Mouse (Mus musculus) lung, adult 2 months (tissue): ENCODE measurements at regions not wholly inside any gene's neighbourhood (a gene's known extent, or its start where the extent isn't known, plus 50 kb on each side); places are given as distances from the start of the nearest gene placed in this dataset.

Experiments
- DNase-seq: peaks from one replicate; pipeline ENCODE4 v3.0.0; 2022
- H3K4me1 ChIP-seq: fragments of 200-500 bp; 2 replicates; pipeline ENCODE4 v1.6.1; 2011; ENCODE audit warnings: low read length; ENCODE audit not compliant: control insufficient read depth, insufficient read depth
- H3K4me3 ChIP-seq: fragments of 200-500 bp; replicated peaks from 2 replicates; pipeline ENCODE3; 2011; ENCODE audit warnings: low read depth, mild to moderate bottlenecking, control low read depth, low read length; ENCODE audit errors: extremely low read depth
- CTCF ChIP-seq: fragments of 200-500 bp; IDR thresholded peaks from 2 replicates; pipeline ENCODE4 v1.5.1; 2011; ENCODE audit warnings: mild to moderate bottlenecking, low read length, control low read depth; ENCODE audit not compliant: insufficient read depth
- POLR2A ChIP-seq: fragments of 200-500 bp; IDR thresholded peaks from 2 replicates; pipeline ENCODE4 v1.6.1; 2011; ENCODE audit warnings: low read depth, mild to moderate bottlenecking, control low read depth, low read length, borderline replicate concordance; ENCODE audit errors: extremely low read depth
- WGBS: fragments of 180-500 bp; shearing (Covaris S2); methylation state at CpG from one replicate; pipeline ENCODE4 v1.1.7; 2018; 5-methylcytosine and 5-hydroxymethylcytosine counted together

GRCm38 (mm10) chr13:5728172-5728571, 133.1 kb upstream of the Klf6 start:
- 90% methylated on average over 2 of the region's 2 CpGs for WGBS
- no peak overlapping the region for H3K4me3 ChIP-seq
- H3K4me1 ChIP-seq = no peaks in the 10 kb centered on the region
- TF ChIP-seq CTCF (no peak), POLR2A (no peak)
- no peak for DNase-seq

- H3K4me3 ChIP-seq = no peak overlapping the region
- whole genome bisulfite sequencing = 48% methylated on average over 1 of the region's 1 CpGs
- H3K4me1 ChIP-seq = no peaks in the 10 kb centered on the region
- TF ChIP-seq POLR2A = no peak
- DNase-seq = no peak
Measured at GRCm38 (mm10) chr13:5728808-5729207, 132.5 kb upstream of the Klf6 start.

DNA sequence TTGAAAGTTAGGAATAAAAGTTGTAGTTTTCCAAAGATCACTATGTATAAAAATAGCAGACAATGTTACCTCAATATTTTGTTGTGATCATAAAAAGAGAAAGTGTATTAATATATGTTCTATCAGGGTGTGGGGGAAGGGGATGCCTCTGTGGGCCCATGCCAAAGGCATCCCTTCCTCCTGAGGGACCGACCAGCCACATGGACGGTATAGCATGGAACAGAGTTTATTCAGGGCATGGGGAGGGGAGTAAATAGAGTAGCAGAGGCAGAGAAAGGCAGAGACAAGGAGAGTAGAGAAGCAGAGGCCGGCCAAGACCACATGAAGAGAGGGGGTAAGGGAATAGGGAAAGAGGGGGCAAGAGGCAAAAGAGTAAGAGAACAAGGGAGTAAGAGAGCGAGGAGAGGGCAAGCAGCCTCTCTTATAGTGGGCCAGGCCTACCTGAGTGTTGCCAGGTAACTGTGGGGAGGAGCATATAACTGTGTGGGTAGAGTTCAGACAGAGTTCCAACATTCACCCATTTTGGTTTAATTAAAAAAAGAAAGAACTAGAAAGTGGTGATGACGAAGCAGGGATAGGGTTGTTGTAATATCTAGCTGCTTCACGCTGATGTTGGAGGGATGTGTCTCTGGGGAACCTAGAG, 131.7 kb upstream of the Klf6 start:
- no peak for DNase-seq
- no peak for TF ChIP-seq CTCF
- no peak for TF ChIP-seq POLR2A
- H3K4me1 ChIP-seq = no peaks in the 10 kb centered on the region
- 84% methylated on average over 6 of the region's 6 CpGs for WGBS
- no peak overlapping the region for H3K4me3 ChIP-seq

DNA sequence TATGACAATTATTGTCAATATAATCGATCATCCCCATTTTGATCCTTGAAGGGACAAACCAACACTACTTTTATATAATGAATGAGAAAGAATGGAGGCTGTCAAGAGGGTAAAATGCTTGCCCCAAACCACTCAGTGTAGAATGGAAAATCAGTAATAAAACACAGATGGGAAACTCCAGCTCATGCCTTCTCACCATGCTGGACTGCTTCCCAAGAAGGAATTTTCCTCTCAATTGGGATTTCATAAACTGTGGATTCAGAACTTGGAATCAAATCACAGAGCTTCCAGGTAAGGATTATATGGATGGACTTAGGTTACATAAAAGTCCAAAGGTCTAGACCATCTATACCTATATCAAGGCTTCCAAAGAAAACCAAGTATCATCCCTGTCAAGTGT, 129.1 kb upstream of the Klf6 start:
- TF ChIP-seq POLR2A (no peak), CTCF (no peak)
- WGBS = 85% methylated on average over 1 of the region's 1 CpGs
- H3K4me1 ChIP-seq = no peaks in the 10 kb centered on the region

DNA sequence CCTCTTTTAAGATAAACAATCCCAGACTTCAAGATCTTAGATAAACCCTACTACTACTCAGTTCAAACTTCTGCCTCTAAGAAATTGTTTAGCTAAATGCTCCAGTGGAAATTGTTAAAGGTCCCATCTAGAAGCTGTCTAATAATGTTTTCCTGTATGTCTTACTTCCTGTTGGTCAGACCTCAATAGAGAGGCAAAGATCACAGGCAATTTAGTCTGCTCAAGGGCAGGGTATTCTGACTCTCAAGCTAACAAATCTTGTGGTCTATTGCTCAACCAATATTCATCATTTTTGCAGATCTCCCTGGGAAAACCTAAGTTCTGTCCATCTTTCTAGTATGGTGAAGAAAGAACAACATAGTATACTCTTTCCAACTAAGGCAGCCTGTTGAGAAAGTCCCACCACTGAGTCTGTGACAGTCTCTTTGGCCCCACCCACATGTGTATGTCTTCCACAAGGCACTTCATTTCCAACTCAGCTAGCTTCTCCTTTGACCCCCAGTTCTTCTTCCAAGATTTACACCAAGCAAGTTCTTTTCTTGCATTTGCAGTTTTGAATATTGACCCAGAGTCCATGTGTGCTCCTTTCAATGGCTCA, 126.2 kb upstream of the Klf6 start:
- TF ChIP-seq POLR2A (no peak), CTCF (no peak)
- no peak overlapping the region for H3K4me3 ChIP-seq
- DNase-seq = no peak
- H3K4me1 ChIP-seq = no peaks in the 10 kb centered on the region

More for the DNA sequence above, 129.1 kb upstream of the Klf6 start:
- no peak for DNase-seq
- no peak overlapping the region for H3K4me3 ChIP-seq

- Histone ChIP-seq H3K4me3 (no peak overlapping the region), H3K4me1 (no peaks in the 10 kb centered on the region)
- WGBS = 94% methylated on average over 6 of the region's 6 CpGs
- no peak for DNase-seq
- TF ChIP-seq POLR2A (no peak), CTCF (no peak)
Measured at GRCm38 (mm10) chr13:5736472-5736871, 124.8 kb upstream of the Klf6 start.

- H3K4me3 ChIP-seq = no peak overlapping the region
Measured at GRCm38 (mm10) chr13:5737214-5737613, 124.1 kb upstream of the Klf6 start.

DNA sequence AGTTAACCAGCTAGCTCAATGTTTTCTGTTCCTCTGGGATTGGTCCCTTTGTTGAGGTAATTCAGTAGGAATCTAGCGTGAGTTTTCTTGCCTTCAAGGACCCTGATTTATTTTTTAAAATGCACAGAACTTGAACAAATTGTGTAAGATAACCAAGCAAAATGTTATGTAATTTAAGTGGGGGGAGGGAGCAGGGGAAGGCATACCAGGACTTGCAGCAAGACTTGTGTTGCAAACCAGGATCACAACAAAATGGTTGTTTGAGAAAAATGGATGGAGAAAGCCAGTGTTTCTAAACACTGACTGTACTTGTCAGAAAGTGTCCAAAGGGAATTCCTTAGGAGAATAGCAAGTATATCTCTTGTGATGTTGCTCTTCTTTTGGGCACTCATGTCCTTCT, 120.5 kb upstream of the Klf6 start:
- TF ChIP-seq CTCF (no peak), POLR2A (no peak)
- no peaks in the 10 kb centered on the region for H3K4me1 ChIP-seq
- WGBS = 79% methylated on average over 1 of the region's 1 CpGs
- H3K4me3 ChIP-seq = no peak overlapping the region
- no peak for DNase-seq

More at GRCm38 (mm10) chr13:5737214-5737613, 124.1 kb upstream of the Klf6 start:
- no peak for DNase-seq
- no peaks in the 10 kb centered on the region for H3K4me1 ChIP-seq
- 89% methylated on average over 7 of the region's 7 CpGs for WGBS
- TF ChIP-seq CTCF (no peak), POLR2A (no peak)

DNA sequence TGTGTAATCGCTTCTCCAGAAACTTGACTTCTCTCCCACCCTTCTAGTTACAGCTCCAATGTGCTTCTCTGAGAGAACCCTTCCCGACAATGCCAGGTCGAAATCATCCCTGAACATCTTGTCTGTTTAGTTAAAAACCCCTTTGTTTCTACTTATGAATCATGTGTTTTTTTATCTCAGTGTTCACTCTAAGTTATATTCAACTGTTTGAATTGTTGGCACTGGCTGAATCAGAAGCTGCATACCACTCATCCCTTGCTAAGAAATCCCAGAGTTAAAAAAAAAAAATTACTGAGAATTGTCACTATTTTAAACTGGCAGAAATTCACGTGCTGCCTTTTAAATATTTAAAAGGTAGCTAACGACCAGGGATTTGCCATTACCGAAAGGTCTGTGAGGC, 116.3 kb upstream of the Klf6 start:
- WGBS = 67% methylated on average over 6 of the region's 6 CpGs
- no peaks in the 10 kb centered on the region for H3K4me1 ChIP-seq
- TF ChIP-seq POLR2A (no peak), CTCF (no peak)
- no peak overlapping the region for H3K4me3 ChIP-seq
- DNase-seq = no peak

DNA sequence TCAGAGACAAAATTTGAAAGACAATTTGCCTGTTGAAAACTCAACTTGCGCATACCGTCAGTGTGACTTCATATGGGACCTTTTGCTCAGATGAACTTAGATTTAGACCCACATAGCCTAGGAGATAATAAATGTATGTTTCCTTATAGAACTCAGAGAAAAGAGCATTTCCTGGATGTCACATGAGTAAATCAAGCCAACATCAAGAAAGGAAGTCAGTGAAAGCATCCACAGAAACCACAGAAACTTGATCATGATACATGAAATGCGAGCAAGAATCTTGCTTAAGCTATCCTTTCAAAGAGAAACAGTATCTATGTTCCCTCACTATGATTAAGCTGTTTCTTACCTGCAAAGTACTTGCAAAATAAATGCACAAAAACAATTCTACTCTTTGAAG, 104.1 kb upstream of the Klf6 start:
- Histone ChIP-seq H3K4me1 (no peaks in the 10 kb centered on the region), H3K4me3 (no peak overlapping the region)
- 91% methylated on average over 3 of the region's 3 CpGs for WGBS
- no peak for TF ChIP-seq POLR2A
- no peak for TF ChIP-seq CTCF
- DNase-seq = no peak

- WGBS = 71% methylated on average over 1 of the region's 1 CpGs
- H3K4me1 ChIP-seq = no peaks in the 10 kb centered on the region
- TF ChIP-seq CTCF (no peak), POLR2A (no peak)
- no peak for DNase-seq
- H3K4me3 ChIP-seq = no peak overlapping the region
Measured at GRCm38 (mm10) chr13:5757963-5758362, 103.3 kb upstream of the Klf6 start.

DNA sequence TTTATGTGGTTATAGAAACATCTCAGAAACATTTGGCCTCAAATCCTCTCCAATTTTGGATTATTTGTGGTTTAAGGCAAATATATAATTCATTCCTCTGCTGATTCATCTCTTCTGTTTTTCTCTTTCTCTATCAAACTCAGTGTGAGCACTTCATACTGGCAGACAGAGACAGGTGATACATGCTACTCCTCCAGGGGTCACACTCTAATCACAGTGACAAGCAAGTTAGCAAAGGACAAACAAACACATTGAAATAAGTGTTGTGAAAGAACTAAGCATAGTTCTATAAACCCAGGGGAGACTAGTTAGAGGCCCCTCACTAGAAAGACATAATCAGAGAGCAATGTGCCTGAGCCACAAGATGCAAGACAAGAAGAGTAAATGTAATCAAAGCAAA, 101.3 kb upstream of the Klf6 start:
- no peak for TF ChIP-seq CTCF
- no peak for TF ChIP-seq POLR2A
- H3K4me3 ChIP-seq = no peak overlapping the region
- no peaks in the 10 kb centered on the region for H3K4me1 ChIP-seq
- no peak for DNase-seq
